Mouse (Mus musculus): ENCODE measurements around the gene 4930562C15Rik. TPM values are rescaled to one million over a fixed set of nuclear protein-coding genes. Genes with fewer than 3 reads are reported as not detected.

Gene 4930562C15Rik
- total and polyA plus RNA-seq, 3 experiments: 0.12 to 0.21 TPM; not detected in 1

- Histone ChIP-seq H3K27me3 (ENCODE audit: control insufficient read depth in 1 of 2, insufficient read depth in 2 of 2, low read length in 2 of 2) (peaks cover 0 to 3% of the 10 kb centered on the region in 2 experiments; a peak in 2 of 4 replicates), H3K4me3 (ENCODE audit: control insufficient read depth in 1 of 2, insufficient read depth in 1 of 2, low read depth in 2 of 2, low read length in 2 of 2) (no peak overlapping the region), H3K79me2 (ENCODE audit: control insufficient read depth, insufficient read depth, low read length, poor library complexity) (no peaks in the 10 kb centered on the region), H3K27ac (ENCODE audit: control insufficient read depth, low read depth, low read length) (no peak overlapping the region), H3K9me3 (replicated peaks; ENCODE audit: insufficient read depth, low read length) (no peaks in the 10 kb centered on the region), H3K9ac (ENCODE audit: control insufficient read depth, low read depth, low read length, poor library complexity, severe bottlenecking) (no peak overlapping the region), H3K36me3 (ENCODE audit: control insufficient read depth in 1 of 2, insufficient read depth in 2 of 2, low read length in 2 of 2) (no peaks in the 10 kb centered on the region), H3K4me1 (ENCODE audit: control insufficient read depth in 1 of 2, insufficient read depth in 2 of 2, low read length in 2 of 2) (no peaks in the 10 kb centered on the region)
- DNase-seq (ENCODE audit: low read depth, low spot score): no peak
- TF ChIP-seq GATA1 (IDR thresholded peaks at IDR 0.05; ENCODE audit: low read depth, low read length): no peak
- no peak for TF ChIP-seq GABPA (IDR thresholded peaks at IDR 0.05; ENCODE audit: low read depth, low read length)
Observed at GRCm38 (mm10) chr16:4839552-4839951, 4.3 kb downstream of the 4930562C15Rik start.

GRCm38 (mm10) chr16:4840231-4840630 is 5.0 kb downstream of the 4930562C15Rik start:
- Histone ChIP-seq H3K27me3 (ENCODE audit: control insufficient read depth in 1 of 2, insufficient read depth in 2 of 2, low read length in 2 of 2) (peaks cover 0 to 1% of the 10 kb centered on the region in 2 experiments; a peak in 2 of 4 replicates), H3K79me2 (ENCODE audit: control insufficient read depth, insufficient read depth, low read length, poor library complexity) (no peaks in the 10 kb centered on the region), H3K27ac (ENCODE audit: control insufficient read depth, low read depth, low read length) (no peak overlapping the region), H3K9me3 (replicated peaks; ENCODE audit: insufficient read depth, low read length) (no peaks in the 10 kb centered on the region), H3K36me3 (ENCODE audit: control insufficient read depth in 1 of 2, insufficient read depth in 2 of 2, low read length in 2 of 2) (no peaks in the 10 kb centered on the region), H3K9ac (ENCODE audit: control insufficient read depth, low read depth, low read length, poor library complexity, severe bottlenecking) (no peak overlapping the region), H3K4me3 (ENCODE audit: control insufficient read depth in 1 of 2, insufficient read depth in 1 of 2, low read depth in 2 of 2, low read length in 2 of 2) (no peak overlapping the region), H3K4me1 (ENCODE audit: control insufficient read depth in 1 of 2, insufficient read depth in 2 of 2, low read length in 2 of 2) (no peaks in the 10 kb centered on the region)
- DNase-seq (ENCODE audit: low read depth, low spot score): no peak
- TF ChIP-seq SMC3 (IDR thresholded peaks at IDR 0.05; ENCODE audit: low read depth, low read length) (no peak), KAT2A (conservative IDR thresholded peaks at IDR 0.05; ENCODE audit: low read depth, low read length) (no peak), SIN3A (IDR thresholded peaks at IDR 0.05; ENCODE audit: low read length) (no peak), TBP (IDR thresholded peaks at IDR 0.05; ENCODE audit: low read depth, low read length) (no peak), MEF2A (IDR thresholded peaks at IDR 0.05; ENCODE audit: extremely low read depth, insufficient replicate concordance, low read depth, low read length, poor library complexity, severe bottlenecking) (no peak), BHLHE40 (IDR thresholded peaks at IDR 0.05; ENCODE audit: borderline replicate concordance, low read depth, low read length) (no peak), UBTF (IDR thresholded peaks at IDR 0.05; ENCODE audit: borderline replicate concordance, insufficient read depth, low read depth, low read length) (no peak), JUND (IDR thresholded peaks at IDR 0.05; ENCODE audit: low read depth, low read length) (no peak), MAX (IDR thresholded peaks at IDR 0.05; ENCODE audit: low read length) (no peak)

GRCm38 (mm10) chr16:4847041-4847440 is 11.8 kb downstream of the 4930562C15Rik start:
- Histone ChIP-seq H3K9ac (ENCODE audit: control insufficient read depth, low read depth, low read length, poor library complexity, severe bottlenecking) (no peak overlapping the region), H3K36me3 (ENCODE audit: control insufficient read depth in 1 of 2, insufficient read depth in 2 of 2, low read length in 2 of 2) (no peaks in the 10 kb centered on the region), H3K27me3 (ENCODE audit: control insufficient read depth in 1 of 2, insufficient read depth in 2 of 2, low read length in 2 of 2) (peaks cover 0 to 9% of the 10 kb centered on the region in 2 experiments; a peak in 3 of 4 replicates), H3K9me3 (replicated peaks; ENCODE audit: insufficient read depth, low read length) (no peaks in the 10 kb centered on the region), H3K4me3 (ENCODE audit: control insufficient read depth in 1 of 2, insufficient read depth in 1 of 2, low read depth in 2 of 2, low read length in 2 of 2) (no peak overlapping the region), H3K79me2 (ENCODE audit: control insufficient read depth, insufficient read depth, low read length, poor library complexity) (no peaks in the 10 kb centered on the region), H3K4me1 (ENCODE audit: control insufficient read depth in 1 of 2, insufficient read depth in 2 of 2, low read length in 2 of 2) (no peaks in the 10 kb centered on the region), H3K27ac (ENCODE audit: control insufficient read depth, low read depth, low read length) (no peak overlapping the region)
- TF ChIP-seq ZKSCAN1 (IDR thresholded peaks at IDR 0.05; ENCODE audit: low read depth, low read length) (no peak), MAFK (IDR thresholded peaks at IDR 0.05; ENCODE audit: borderline replicate concordance, low read depth, low read length) (no peak), SIN3A (IDR thresholded peaks at IDR 0.05; ENCODE audit: low read length) (no peak), TCF12 (IDR thresholded peaks at IDR 0.05; ENCODE audit: low read depth, low read length) (no peak), E2F4 (IDR thresholded peaks at IDR 0.05; ENCODE audit: borderline replicate concordance, low read depth, low read length) (no peak), TBP (IDR thresholded peaks at IDR 0.05; ENCODE audit: low read depth, low read length) (no peak), POLR2AphosphoS2 (IDR thresholded peaks at IDR 0.05; ENCODE audit: low read length) (no peak), RCOR1 (IDR thresholded peaks at IDR 0.05; ENCODE audit: low read depth, low read length) (no peak), USF2 (IDR thresholded peaks at IDR 0.05; ENCODE audit: borderline replicate concordance in 1 of 2, insufficient read depth in 1 of 2, low read depth in 1 of 2, low read length in 2 of 2) (no peak), ZNF384 (IDR thresholded peaks at IDR 0.05; ENCODE audit: low read depth, low read length) (no peak), NELFE (IDR thresholded peaks at IDR 0.05; ENCODE audit: low read depth, low read length) (no peak), GATA1 (IDR thresholded peaks at IDR 0.05; ENCODE audit: low read depth, low read length) (no peak), BHLHE40 (IDR thresholded peaks at IDR 0.05; ENCODE audit: borderline replicate concordance, low read depth, low read length) (no peak), CHD2 (IDR thresholded peaks at IDR 0.05; ENCODE audit: low read length) (no peak)
- DNase-seq (ENCODE audit: low read depth, low spot score): no peak
